Mouse (Mus musculus) adipose tissue, adult 10 weeks (tissue): Measurements from ENCODE around the gene Dennd4b. TPM values are rescaled to one million over a fixed set of nuclear protein-coding genes. Genes with fewer than 3 reads are reported as not detected.

ENCODE experiments used
- polyA plus RNA-seq: library from polyadenylated mRNA; stranded (reverse); fragments of 350-450 nt; fragmentation: Illumina TruSeq; extraction: RNeasy Lipid Tissue Mini Kit (QIAGEN cat#74804); gene quantifications from one replicate; pipeline ENCODE4 v1.2.3, GENCODE M21; 2014; ENCODE audit warnings: low read depth, low replicate concordance

Dennd4b gene
- polyA plus RNA-seq, result 8.7 TPM

DNA sequence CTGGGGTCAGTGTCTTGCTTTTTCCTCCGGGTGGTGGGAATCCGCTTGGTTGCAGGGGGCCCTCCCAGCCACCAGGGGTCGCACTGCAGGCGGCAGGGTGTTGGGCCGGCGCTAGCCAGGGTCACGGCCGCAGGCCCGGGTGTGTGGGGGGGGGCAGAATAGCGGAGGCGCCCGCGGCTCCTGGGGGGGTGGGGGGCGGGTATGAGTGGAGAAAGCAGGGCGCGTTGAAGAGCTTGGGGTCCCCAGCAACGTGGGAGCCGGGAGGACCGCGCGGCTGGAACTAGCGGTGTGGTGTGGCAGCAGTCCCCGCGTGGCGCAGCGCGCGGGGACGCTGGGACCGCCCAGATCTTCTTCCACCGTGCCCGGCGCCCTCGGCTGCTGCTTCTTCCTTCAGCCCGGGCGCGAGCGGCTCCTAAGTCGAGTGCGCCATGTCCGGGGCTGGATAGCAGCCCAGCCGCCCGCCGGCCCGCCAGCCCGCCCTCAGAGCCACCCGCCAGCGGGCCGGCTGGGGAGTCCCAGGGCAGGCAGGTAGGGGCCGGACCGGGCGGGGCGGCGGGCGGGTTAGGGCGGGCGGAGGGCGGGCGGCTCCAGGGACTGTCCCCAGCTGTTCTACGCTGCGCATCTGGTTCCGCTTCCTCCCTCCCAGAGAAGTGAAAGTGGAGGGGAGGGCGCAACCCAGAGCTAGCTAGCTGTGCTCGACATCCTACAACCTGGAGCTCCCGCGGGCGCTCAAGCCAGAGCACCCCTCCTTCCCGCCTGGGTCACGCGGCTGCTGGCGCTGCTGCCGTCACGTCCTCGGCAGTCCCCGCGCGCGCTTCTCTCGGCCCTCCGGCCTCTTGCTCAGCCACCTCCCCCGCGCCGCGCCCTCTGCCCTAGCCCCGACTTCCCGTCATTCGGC, at the start of gene Dennd4b:
TSS of gene Dennd4b (plus strand) at position 152 of the 898 bp plus-strand sequence.

DNA sequence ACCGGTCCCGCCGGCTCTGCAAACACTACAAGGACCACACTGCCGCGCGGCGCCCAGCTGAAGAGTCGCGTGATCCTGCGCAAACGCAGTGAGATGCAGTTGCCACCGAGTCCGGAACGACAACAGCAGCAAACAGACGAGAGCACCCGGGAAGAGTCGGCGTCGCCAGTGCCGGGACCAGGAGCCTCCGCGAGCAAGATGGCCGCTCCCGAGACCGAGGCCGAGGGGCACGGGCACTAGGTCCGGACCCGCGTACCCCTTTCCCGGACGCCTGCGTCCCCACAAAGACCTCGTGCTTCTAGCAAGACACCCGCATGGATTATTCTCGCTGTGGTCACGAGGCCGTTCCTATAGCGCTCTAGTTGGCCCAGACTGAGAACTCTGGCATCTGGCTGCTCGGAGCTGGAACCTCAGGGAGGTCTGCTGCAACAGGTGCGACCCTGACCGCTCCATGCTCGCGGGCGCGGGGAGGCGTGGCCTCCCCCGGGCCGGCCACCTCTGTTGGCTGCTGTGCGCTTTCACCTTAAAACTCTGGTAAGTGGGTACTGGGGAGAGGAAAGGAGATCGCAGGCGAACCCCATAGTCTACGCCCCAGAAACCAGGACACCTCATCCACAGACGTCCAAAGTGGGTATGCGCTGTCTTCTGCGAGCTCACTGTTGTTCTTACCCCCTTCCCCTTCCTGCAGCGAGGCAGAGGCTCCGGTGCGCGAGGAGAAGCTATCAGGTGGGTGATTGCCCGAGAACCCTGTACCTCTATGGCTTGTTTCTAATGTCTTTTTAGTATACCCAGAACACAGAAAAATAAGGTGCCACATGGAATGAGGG, 33.3 kb upstream of the Dennd4b start, which contains the start of gene Jtb:
TSS of gene Jtb (plus strand) at position 91 of the 827 bp plus-strand sequence.

DNA sequence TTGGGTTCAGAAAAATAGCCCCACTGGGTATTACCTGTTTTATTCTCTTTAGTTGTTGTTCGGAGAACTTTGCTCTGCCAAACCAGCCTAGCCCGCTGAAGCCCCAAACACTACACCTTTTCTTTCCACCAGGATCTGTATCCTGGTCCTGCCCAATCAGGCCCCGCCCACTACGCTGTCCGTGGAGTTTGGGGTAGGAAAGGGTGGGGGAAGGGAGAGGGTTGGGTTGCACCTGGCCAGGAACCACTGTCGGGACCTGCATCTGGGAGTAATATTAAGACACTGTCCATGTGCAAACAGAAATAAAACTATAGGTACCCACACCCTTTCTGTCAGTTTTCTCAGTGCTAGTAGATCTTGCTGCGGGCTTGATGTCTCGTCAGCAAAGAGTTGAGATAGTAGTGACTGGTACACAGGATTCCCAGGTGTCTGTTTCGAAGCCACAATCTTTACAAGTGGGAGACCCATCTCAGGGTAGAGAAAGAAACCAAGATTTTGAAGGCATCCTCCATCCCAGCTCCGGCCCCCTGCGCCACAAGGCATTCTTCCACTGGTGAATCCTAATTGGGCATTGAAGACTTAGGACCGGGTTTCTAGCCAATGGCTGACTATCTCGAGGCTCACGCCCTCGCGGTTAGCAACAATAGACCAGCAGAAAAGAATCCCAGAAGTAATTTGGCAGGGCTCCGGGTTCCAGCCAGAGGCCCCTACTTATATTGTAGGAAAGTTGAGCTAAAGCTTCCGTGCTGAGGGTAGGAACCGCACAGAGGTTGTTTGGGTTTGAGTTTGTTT, 21.8 kb upstream of the Dennd4b start, which contains the start of gene Creb3l4:
TSS of gene Creb3l4 (minus strand) at position 529 of the 792 bp plus-strand sequence.

GRCm38 (mm10) chr3:90247960-90248745, 16.8 kb upstream of the Dennd4b start, which contains the start of gene Slc39a1:
Gene Slc39a1, plus strand, starts transcription at chr3:90248172.

DNA sequence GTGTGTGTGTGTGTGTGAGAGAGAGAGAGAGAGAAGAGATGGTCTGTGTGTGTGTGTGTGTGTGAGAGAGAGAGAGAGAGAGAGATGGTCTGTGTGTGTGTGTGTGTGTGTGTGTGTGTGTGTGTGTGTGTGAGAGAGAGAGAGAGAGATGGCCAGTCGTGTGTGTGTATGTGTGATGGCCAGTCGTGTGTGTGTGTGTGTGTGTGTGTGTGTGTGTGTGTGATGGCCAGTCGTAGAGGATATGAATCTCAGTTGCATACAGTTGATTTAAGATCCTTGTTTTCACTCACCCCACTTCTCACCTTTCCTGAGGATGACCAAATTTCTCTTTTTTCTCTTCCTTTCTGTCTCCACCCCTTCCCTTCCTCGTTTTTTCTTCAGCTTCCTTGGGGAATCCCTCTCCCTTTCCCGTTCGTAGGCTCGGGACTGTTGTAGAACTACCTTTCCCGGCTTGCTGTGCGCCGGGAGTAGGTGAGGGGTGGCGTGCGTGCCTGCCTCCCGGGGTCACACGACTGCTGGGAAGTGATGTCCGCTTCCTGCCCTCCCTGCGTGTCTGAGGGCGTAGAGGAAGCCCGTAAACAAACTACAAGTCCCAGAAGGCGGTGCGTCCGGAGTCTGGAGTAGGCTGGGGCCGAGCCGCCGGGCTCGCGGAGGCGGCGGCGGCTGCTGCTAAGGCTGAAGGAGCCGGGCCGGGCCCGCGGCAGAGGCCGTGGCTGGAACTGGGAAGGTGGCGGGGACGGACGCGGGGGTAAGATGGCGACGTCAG, 11.1 kb upstream of the Dennd4b start, which contains the start of gene Crtc2:
TSS of gene Crtc2 (plus strand) at position 511 of the 766 bp plus-strand sequence.

DNA sequence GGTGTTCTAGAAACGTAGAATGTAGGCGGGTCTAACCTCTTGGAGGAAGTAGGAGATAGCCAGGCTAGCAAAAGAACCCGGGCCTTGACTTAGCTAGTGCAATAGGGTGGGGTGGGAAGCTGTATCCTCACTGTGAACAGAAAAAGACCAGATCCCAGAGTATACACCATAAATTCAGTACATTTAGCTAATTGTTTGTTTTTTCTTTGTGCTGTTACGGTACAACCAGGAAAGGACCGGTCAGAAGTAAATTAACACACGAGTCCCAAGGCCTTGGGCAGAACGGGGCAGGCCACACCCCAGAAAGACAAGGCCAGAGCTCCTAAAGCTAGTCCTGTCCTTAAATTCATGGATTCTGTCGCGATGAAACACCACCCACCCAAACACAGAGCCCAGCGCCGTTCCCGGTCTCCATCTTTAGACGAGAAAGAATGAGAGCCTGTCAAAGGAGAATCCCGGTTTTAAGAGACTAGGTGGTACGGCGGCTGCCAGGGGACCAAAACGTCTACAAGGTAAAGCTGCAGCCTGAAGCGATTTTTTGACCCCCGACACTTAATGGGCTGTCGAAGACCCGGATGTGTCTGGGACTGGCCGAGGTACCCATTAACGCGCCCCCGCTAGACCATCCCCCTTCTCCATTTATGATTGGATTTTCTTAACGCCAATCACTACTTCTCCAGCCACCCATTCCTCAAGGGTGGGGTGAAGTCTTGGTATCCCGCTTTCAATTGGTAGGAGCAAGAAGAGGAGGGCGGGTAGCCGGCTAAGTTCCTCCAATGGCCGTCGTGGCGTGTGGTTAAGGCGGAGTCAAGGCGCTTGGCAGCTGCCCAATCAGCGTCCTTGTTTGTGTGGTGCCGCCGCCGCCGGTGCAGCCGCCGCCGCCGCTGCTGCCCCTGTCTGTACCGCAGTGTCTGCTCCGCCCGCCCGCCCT, 27.6 kb downstream of the Dennd4b start, which contains the start of gene Gatad2b:
TSS of gene Gatad2b (plus strand) at position 834 of the 931 bp plus-strand sequence.

Other genes with a start within 250 kb of the Dennd4b start
- 87.0 TPM for gene 4933434E20Rik, start 213.5 kb upstream of the Dennd4b start, polyA plus RNA-seq
- gene Ubap2l, start 212.6 kb upstream of the Dennd4b start, polyA plus RNA-seq, result 93.6 TPM
- gene Tpm3, start 192.5 kb upstream of the Dennd4b start, polyA plus RNA-seq, result 218 TPM
- 0.76 TPM for gene Nup210l, start 161.1 kb upstream of the Dennd4b start, polyA plus RNA-seq
- 3,735 TPM for gene Rps27, start 51.5 kb upstream of the Dennd4b start, polyA plus RNA-seq
- 21.7 TPM for gene Rab13, start 51.5 kb upstream of the Dennd4b start, polyA plus RNA-seq
- 72.0 TPM for gene Jtb, start 33.6 kb upstream of the Dennd4b start, polyA plus RNA-seq
- gene Creb3l4, start 21.7 kb upstream of the Dennd4b start, polyA plus RNA-seq, result 4.3 TPM
- gene Slc39a1, start 17.0 kb upstream of the Dennd4b start, polyA plus RNA-seq, result 86.1 TPM
- 44.9 TPM for gene Crtc2, start 11.0 kb upstream of the Dennd4b start, polyA plus RNA-seq
- gene Gatad2b, start 28.0 kb downstream of the Dennd4b start, polyA plus RNA-seq, result 19.4 TPM
- 5.7 TPM for gene Slc27a3, start 124.8 kb downstream of the Dennd4b start, polyA plus RNA-seq
- 33.2 TPM for gene Ints3, start 168.4 kb downstream of the Dennd4b start, polyA plus RNA-seq
- 28.7 TPM for gene Npr1, start 200.7 kb downstream of the Dennd4b start, polyA plus RNA-seq
- gene Ilf2, start 210.9 kb downstream of the Dennd4b start, polyA plus RNA-seq, result 60.7 TPM
- gene Snapin, start 225.8 kb downstream of the Dennd4b start, polyA plus RNA-seq, result 66.2 TPM
- gene Chtop, start 244.3 kb downstream of the Dennd4b start, polyA plus RNA-seq, result 83.0 TPM
- 258 TPM for gene S100a1, start 249.2 kb downstream of the Dennd4b start, polyA plus RNA-seq
- gene S100a13, start 249.2 kb downstream of the Dennd4b start, polyA plus RNA-seq, result 64.5 TPM